Mouse (Mus musculus) B cell, adult 67 days (primary cell): ENCODE measurements around the gene Jtb. TPM values are rescaled to one million over a fixed set of nuclear protein-coding genes. Genes with fewer than 3 reads are reported as not detected.

Experiments
- total RNA-seq, 2 experiments: library from RNA; stranded (reverse); gene quantifications; 4 replicates each; pipeline ENCODE4 v1.2.4; 2023

Jtb gene
- total RNA-seq, result 10 to 100 TPM; 88.8 to 93.1 TPM

GRCm38 (mm10) chr3:90231507-90232333, at the start of gene Jtb:
Gene Jtb, plus strand, starts transcription at chr3:90231597.

DNA sequence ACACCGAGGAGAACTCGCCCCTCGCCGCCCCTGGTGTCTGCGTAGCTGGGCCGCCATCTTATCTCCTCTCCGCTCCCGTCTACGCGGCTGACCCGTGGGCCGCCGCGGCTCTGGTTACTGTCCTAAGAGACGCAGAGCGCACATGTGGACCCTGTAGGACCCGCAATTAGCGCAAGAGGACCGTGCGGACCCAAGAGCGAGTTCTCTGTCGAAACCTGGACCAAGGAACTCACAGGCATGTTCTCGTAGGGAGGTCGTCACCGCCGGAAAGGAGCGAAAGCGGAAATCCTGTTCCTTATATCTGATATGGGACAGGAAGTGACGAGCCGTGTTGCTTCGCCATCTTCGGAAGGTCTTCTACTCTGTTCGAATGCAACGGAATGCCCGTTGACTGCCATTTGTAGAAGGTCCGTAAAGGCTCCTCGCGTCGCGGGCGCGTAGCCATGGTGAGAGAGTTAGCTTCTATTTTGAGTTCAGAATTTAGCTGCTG, 18.0 kb upstream of the Jtb start, which contains the start of the genes Rps27 and Rab13:
Gene Rps27, minus strand, starts transcription at position 275 of the 490 bp plus-strand sequence.
Gene Rab13, plus strand, starts transcription at position 319 of the 490 bp plus-strand sequence.

DNA sequence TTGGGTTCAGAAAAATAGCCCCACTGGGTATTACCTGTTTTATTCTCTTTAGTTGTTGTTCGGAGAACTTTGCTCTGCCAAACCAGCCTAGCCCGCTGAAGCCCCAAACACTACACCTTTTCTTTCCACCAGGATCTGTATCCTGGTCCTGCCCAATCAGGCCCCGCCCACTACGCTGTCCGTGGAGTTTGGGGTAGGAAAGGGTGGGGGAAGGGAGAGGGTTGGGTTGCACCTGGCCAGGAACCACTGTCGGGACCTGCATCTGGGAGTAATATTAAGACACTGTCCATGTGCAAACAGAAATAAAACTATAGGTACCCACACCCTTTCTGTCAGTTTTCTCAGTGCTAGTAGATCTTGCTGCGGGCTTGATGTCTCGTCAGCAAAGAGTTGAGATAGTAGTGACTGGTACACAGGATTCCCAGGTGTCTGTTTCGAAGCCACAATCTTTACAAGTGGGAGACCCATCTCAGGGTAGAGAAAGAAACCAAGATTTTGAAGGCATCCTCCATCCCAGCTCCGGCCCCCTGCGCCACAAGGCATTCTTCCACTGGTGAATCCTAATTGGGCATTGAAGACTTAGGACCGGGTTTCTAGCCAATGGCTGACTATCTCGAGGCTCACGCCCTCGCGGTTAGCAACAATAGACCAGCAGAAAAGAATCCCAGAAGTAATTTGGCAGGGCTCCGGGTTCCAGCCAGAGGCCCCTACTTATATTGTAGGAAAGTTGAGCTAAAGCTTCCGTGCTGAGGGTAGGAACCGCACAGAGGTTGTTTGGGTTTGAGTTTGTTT, 11.8 kb downstream of the Jtb start, which contains the start of gene Creb3l4:
Gene Creb3l4, minus strand, starts transcription at position 529 of the 792 bp plus-strand sequence.

DNA sequence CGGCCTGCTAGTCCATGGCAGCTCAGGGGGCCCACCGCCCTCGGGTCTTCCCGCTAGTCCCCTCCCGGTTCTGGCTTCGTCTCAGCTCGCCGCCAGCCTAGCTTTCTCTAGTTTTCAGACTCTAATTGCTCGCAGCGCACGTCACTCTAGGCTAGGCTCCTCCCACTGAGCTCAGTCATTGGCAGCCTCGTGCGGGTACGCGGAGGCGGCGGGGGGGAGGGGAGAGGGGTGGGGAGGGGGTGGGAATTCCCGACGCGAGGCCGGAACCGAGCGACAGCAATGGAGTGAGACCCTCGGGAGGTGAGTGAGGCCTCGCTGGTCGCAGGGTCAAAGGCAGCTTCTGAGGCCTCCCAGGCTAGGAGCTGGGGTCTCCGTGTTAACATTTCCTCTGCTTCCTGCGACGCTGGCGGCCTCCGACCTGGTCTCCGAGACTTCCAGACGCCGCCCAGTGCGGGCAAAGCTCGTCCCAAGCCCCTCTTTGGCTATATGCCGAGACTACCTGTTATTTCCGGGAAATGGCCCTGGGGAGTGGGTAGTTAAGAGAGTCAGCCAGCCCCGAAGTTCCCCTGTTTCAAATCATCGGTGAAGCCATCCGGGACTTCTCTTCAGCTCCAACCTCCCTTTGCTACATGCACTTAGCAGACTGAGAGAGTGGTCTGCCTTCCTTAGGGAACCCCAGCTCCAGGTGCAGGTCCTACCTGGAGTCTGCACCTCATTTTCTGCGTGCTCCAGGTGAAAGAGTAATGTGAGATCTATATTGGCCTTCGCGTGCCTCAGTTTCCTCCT, 16.8 kb downstream of the Jtb start, which contains the start of gene Slc39a1:
Gene Slc39a1, plus strand, starts transcription at position 213 of the 786 bp plus-strand sequence.

DNA sequence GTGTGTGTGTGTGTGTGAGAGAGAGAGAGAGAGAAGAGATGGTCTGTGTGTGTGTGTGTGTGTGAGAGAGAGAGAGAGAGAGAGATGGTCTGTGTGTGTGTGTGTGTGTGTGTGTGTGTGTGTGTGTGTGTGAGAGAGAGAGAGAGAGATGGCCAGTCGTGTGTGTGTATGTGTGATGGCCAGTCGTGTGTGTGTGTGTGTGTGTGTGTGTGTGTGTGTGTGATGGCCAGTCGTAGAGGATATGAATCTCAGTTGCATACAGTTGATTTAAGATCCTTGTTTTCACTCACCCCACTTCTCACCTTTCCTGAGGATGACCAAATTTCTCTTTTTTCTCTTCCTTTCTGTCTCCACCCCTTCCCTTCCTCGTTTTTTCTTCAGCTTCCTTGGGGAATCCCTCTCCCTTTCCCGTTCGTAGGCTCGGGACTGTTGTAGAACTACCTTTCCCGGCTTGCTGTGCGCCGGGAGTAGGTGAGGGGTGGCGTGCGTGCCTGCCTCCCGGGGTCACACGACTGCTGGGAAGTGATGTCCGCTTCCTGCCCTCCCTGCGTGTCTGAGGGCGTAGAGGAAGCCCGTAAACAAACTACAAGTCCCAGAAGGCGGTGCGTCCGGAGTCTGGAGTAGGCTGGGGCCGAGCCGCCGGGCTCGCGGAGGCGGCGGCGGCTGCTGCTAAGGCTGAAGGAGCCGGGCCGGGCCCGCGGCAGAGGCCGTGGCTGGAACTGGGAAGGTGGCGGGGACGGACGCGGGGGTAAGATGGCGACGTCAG, 22.4 kb downstream of the Jtb start, which contains the start of gene Crtc2:
Gene Crtc2, plus strand, starts transcription at position 511 of the 766 bp plus-strand sequence.

GRCm38 (mm10) chr3:90265034-90265931, 33.9 kb downstream of the Jtb start, which contains the start of gene Dennd4b:
Gene Dennd4b, plus strand, starts transcription at chr3:90265185.

Other genes with a start within 250 kb of the Jtb start
- 10 to 100 TPM; 57.4 to 62.6 TPM for gene Hax1, start 232.8 kb upstream of the Jtb start, total RNA-seq
- gene 4933434E20Rik, start 180.0 kb upstream of the Jtb start, total RNA-seq, result 100 to 1,000 TPM; 127 to 129 TPM
- 100 to 1,000 TPM; 320 to 321 TPM for gene Ubap2l, start 179.0 kb upstream of the Jtb start, total RNA-seq
- gene Tpm3, start 158.9 kb upstream of the Jtb start, total RNA-seq, result 100 to 1,000 TPM; 521 to 571 TPM
- gene Nup210l, start 127.5 kb upstream of the Jtb start, total RNA-seq, result 1 to 10 TPM; 1.7 to 2.3 TPM
- over 10,000 TPM; 10,037 to 10,069 TPM for gene Rps27, start 17.9 kb upstream of the Jtb start, total RNA-seq
- gene Rab13, start 17.9 kb upstream of the Jtb start, total RNA-seq, result not detected
- not detected for gene Creb3l4, start 11.9 kb downstream of the Jtb start, total RNA-seq
- gene Slc39a1, start 16.6 kb downstream of the Jtb start, total RNA-seq, result 10 to 100 TPM; 33.9 to 37.5 TPM
- gene Crtc2, start 22.6 kb downstream of the Jtb start, total RNA-seq, result 100 to 1,000 TPM; 193 to 194 TPM
- gene Dennd4b, start 33.6 kb downstream of the Jtb start, total RNA-seq, result 100 to 1,000 TPM; 180 TPM
- gene Gatad2b, start 61.6 kb downstream of the Jtb start, total RNA-seq, result 100 to 1,000 TPM; 120 to 129 TPM
- gene Slc27a3, start 158.3 kb downstream of the Jtb start, total RNA-seq, result 1 to 10 TPM; 1.4 to 3.3 TPM
- gene Ints3, start 202.0 kb downstream of the Jtb start, total RNA-seq, result 10 to 100 TPM; 60.8 to 63.6 TPM
- not detected for gene Npr1, start 234.3 kb downstream of the Jtb start, total RNA-seq
- 10 to 100 TPM; 93.4 to 97.9 TPM for gene Ilf2, start 244.5 kb downstream of the Jtb start, total RNA-seq